In the genomic region with DNA sequence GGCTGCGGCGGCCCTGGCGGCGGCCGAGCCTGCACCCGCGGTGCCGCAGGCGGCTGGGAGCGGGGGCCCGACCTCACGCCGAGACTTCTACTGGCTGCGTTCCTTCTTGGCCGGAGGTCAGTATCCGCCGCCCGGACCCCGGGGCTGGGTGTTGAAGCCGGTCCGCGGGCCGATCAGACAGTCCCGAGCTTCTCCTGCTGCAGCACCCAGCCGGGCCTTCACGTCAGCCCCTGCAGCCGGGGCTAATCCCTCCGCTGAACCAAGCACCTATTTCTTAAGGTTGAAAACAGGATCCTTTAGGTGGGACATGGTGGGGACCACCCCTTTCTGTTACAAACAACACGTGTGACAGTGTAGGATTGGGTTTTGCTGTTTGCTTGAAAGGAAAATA, we compare ENCODE assay signal across 8 mouse cellular contexts. TPM values are rescaled to one million over a fixed set of nuclear protein-coding genes. Genes with fewer than 3 reads are reported as not detected.
DNase-seq lines count a peak whose midpoint lies in the region; ATAC-seq and TF ChIP-seq lines count a peak whose summit lies in the region.

No protein-coding gene starts in this region.

- 3% methylated on average over 20 of the region's 29 CpGs for WGBS in lung, embryonic 16.5 days
- under 1% methylated on average over 29 of the region's 29 CpGs for WGBS in limb, embryonic 11.5 days
- under 1% methylated on average over 29 of the region's 29 CpGs for WGBS in small intestine, adult 2 months

- H3K4me2 ChIP-seq in lung, embryonic 16.5 days (ENCODE audit: low read depth, low read length): peak overlapping the region; percentile 90
- H3K4me2 ChIP-seq in limb, embryonic 11.5 days (ENCODE audit: low read depth, severe bottlenecking): peak overlapping the region; percentile 79

- TF ChIP-seq POLR2A in small intestine, adult 2 months (IDR thresholded peaks at IDR 0.05; ENCODE audit: low read depth, low read length): no peak

- no peaks in the 10 kb centered on the region for H3K9me3 ChIP-seq in lung, embryonic 16.5 days (ENCODE audit: control insufficient read depth, low read length)
- no peaks in the 10 kb centered on the region for H3K9me3 ChIP-seq in limb, embryonic 11.5 days (ENCODE audit: control insufficient read depth, low read length)

- no peaks in the 10 kb centered on the region for H3K36me3 ChIP-seq in lung, embryonic 16.5 days (ENCODE audit: control insufficient read depth, insufficient read depth, low read length)
- no peaks in the 10 kb centered on the region for H3K36me3 ChIP-seq in limb, embryonic 11.5 days (ENCODE audit: control insufficient read depth, insufficient read depth, low read length)
- H3K36me3 ChIP-seq in small intestine, adult 2 months (ENCODE audit: control insufficient read depth, insufficient read depth, low read length): no peaks in the 10 kb centered on the region

- peak overlapping the region; percentile 99 for H3K4me3 ChIP-seq in lung, embryonic 16.5 days (ENCODE audit: low read length)
- peak overlapping the region; percentile 97 for H3K4me3 ChIP-seq in limb, embryonic 11.5 days (ENCODE audit: low read depth, low read length)
- H3K4me3 ChIP-seq in small intestine, adult 2 months (ENCODE audit: low read depth, low read length): peak overlapping the region; percentile 92

- H3K4me1 ChIP-seq in lung, embryonic 16.5 days (replicated peaks; ENCODE audit: control insufficient read depth, insufficient read depth, low read length): peaks cover 9% of the 10 kb centered on the region
- peaks cover 3% of the 10 kb centered on the region; the same call in 1 of the 2 replicates for H3K4me1 ChIP-seq in limb, embryonic 11.5 days (ENCODE audit: control insufficient read depth, insufficient read depth, low read length)
- H3K4me1 ChIP-seq in small intestine, adult 2 months (ENCODE audit: control insufficient read depth, insufficient read depth, insufficient read length, low read length): no peaks in the 10 kb centered on the region

- H3K27ac ChIP-seq in lung, embryonic 16.5 days (ENCODE audit: low read length): peak overlapping the region; percentile 90
- H3K27ac ChIP-seq in limb, embryonic 11.5 days (replicated peaks; ENCODE audit: low read depth, low read length): no peak overlapping the region
- H3K27ac ChIP-seq in small intestine, adult 2 months (ENCODE audit: insufficient read depth, low read depth, low read length): peak overlapping the region; percentile 36; the same call in 1 of the 2 replicates

- no peak for DNase-seq in lung, postnatal 25 days (ENCODE audit: low spot score)
- no peak for DNase-seq in limb, embryonic 11.5 days (ENCODE audit: low spot score)
- no peak for DNase-seq in thymus, adult 18-20 months
- no peak for DNase-seq in urinary bladder, postnatal 4 days (ENCODE audit: low spot score in 2 of 2)
- DNase-seq in right cerebral cortex, postnatal 14 days: no peak

- ATAC-seq in lung, embryonic 16.5 days (ENCODE audit: low read depth): peak; percentile 71
- ATAC-seq in erythroblast, adult 5-6 weeks (replicated peaks; ENCODE audit: low FRiP score, poor library complexity, severe bottlenecking): peak; percentile 27
- peak; percentile 76 for ATAC-seq in limb, embryonic 11.5 days (ENCODE audit: insufficient number of reproducible peaks, low FRiP score, low TSS enrichment, low read depth)

- TF ChIP-seq CTCF in small intestine, adult 2 months (IDR thresholded peaks at IDR 0.05; ENCODE audit: extremely low read depth, insufficient read length, insufficient replicate concordance, low read depth, low read length): no peak

- H3K9ac ChIP-seq in lung, embryonic 16.5 days (ENCODE audit: low read length): peak overlapping the region; percentile 96
- peak overlapping the region; percentile 81 for H3K9ac ChIP-seq in limb, embryonic 11.5 days (ENCODE audit: low read length)

- H3K27me3 ChIP-seq in lung, embryonic 16.5 days (ENCODE audit: control insufficient read depth, insufficient read depth, low read depth, low read length): no peaks in the 10 kb centered on the region
- no peaks in the 10 kb centered on the region for H3K27me3 ChIP-seq in limb, embryonic 11.5 days (ENCODE audit: control insufficient read depth, insufficient read depth, low read length)
- H3K27me3 ChIP-seq in small intestine, adult 2 months (ENCODE audit: control insufficient read depth, insufficient read depth, low read length): no peaks in the 10 kb centered on the region

RNA-seq across cellular contexts. Expression of a gene that starts 0.3 kb away (rescaled TPM):
- polyA plus RNA-seq in lung, embryonic 16.5 days (2015; fragmentation: Nextera tagmentation; extraction: Ambion mirVana): 15.7 and 16.3 TPM in 2 replicates
- 3.3 and 6.7 TPM in 2 replicates for total RNA-seq in erythroblast, adult 5-6 weeks (2015; ENCODE audit: low replicate concordance)
- 8.2 and 9.3 TPM in 2 replicates for total RNA-seq in erythroblast, adult 5-6 weeks (2017; ENCODE audit: low replicate concordance)
- polyA plus RNA-seq in limb, embryonic 11.5 days (2014; fragmentation: Nextera tagmentation; extraction: Ambion mirVana): 10.7 and 12.2 TPM in 2 replicates
- 25.3 and 31.0 TPM in 2 replicates for polyA plus RNA-seq in small intestine, adult 2 months (2012; rRNA removed)

RNA-seq across cellular contexts. Expression of a gene that starts 12.0 kb away (rescaled TPM):
- 21.5 and 27.0 TPM in 2 replicates for polyA plus RNA-seq in lung, embryonic 16.5 days (2015; fragmentation: Nextera tagmentation; extraction: Ambion mirVana)
- total RNA-seq in erythroblast, adult 5-6 weeks (2015; ENCODE audit: low replicate concordance): 1.3 and 3.7 TPM in 2 replicates
- total RNA-seq in erythroblast, adult 5-6 weeks (2017; ENCODE audit: low replicate concordance): 0.84 and 1.1 TPM in 2 replicates
- polyA plus RNA-seq in limb, embryonic 11.5 days (2014; fragmentation: Nextera tagmentation; extraction: Ambion mirVana): 34.0 and 41.1 TPM in 2 replicates
- 0.23 and 0.38 TPM in 2 replicates for polyA plus RNA-seq in small intestine, adult 2 months (2012; rRNA removed)

RNA-seq across cellular contexts. Expression of a gene that starts 26.1 kb away (rescaled TPM):
- 17.5 and 18.0 TPM in 2 replicates for polyA plus RNA-seq in lung, embryonic 16.5 days (2015; fragmentation: Nextera tagmentation; extraction: Ambion mirVana)
- total RNA-seq in erythroblast, adult 5-6 weeks (2015; ENCODE audit: low replicate concordance): 21.3 and 21.9 TPM in 2 replicates
- 18.1 and 21.2 TPM in 2 replicates for total RNA-seq in erythroblast, adult 5-6 weeks (2017; ENCODE audit: low replicate concordance)
- 36.0 and 39.0 TPM in 2 replicates for polyA plus RNA-seq in limb, embryonic 11.5 days (2014; fragmentation: Nextera tagmentation; extraction: Ambion mirVana)
- 1.4 and 3.0 TPM in 2 replicates for polyA plus RNA-seq in small intestine, adult 2 months (2012; rRNA removed)

RNA-seq across cellular contexts. Expression of a gene that starts 59.3 kb away (rescaled TPM):
- 16.5 and 18.3 TPM in 2 replicates for polyA plus RNA-seq in lung, embryonic 16.5 days (2015; fragmentation: Nextera tagmentation; extraction: Ambion mirVana)
- 1.3 and 10.0 TPM in 2 replicates for total RNA-seq in erythroblast, adult 5-6 weeks (2015; ENCODE audit: low replicate concordance)
- 1.7 and 3.9 TPM in 2 replicates for total RNA-seq in erythroblast, adult 5-6 weeks (2017; ENCODE audit: low replicate concordance)
- polyA plus RNA-seq in limb, embryonic 11.5 days (2014; fragmentation: Nextera tagmentation; extraction: Ambion mirVana): 20.5 and 21.6 TPM in 2 replicates
- 1.1 TPM in 2 replicates for polyA plus RNA-seq in small intestine, adult 2 months (2012; rRNA removed)

Comparison
In these comparisons a context has a peak if more than half of its experiments do, and no peak if none do; other contexts are left out.
1. RNA of a gene that starts 12.0 kb away (polyA plus RNA-seq): 34.0 to 41.1 TPM in limb, embryonic 11.5 days and 21.5 to 27.0 TPM in lung, embryonic 16.5 days; 0.23 to 0.38 TPM in small intestine, adult 2 months; every median in the first group is over 10 times any median in the second.
2. Peak in every context shown above with its lines, with median percentiles within 50 percentile points of each other: ATAC-seq and H3K4me3 ChIP-seq.